Mouse (Mus musculus) stomach, postnatal 0 days (tissue): Measurements from ENCODE around the gene Glb1. TPM values are rescaled to one million over a fixed set of nuclear protein-coding genes. Genes with fewer than 3 reads are reported as not detected.

Source experiments
- ATAC-seq: fragments of 200-750 bp; cut with Nextera tagmentation; 2 replicates; pipeline ENCODE4 v1.8.0; 2017; ENCODE audit not compliant: low FRiP score, low TSS enrichment
- DNase-seq: peaks from one replicate; pipeline ENCODE4 v3.0.0-alpha.2; 2016; ENCODE audit warnings: low spot score
- H3K27ac ChIP-seq: fragments of 300-500 bp; sonication (generic); replicated peaks from 2 replicates; pipeline ENCODE4 v1.5.1; 2014; ENCODE audit warnings: mild to moderate bottlenecking, control low read depth
- H3K27me3 ChIP-seq: fragments of 300-500 bp; sonication (generic); 2 replicates; pipeline ENCODE4 v1.6.1; 2014; ENCODE audit warnings: low read length; ENCODE audit not compliant: control insufficient read depth, insufficient read depth
- H3K36me3 ChIP-seq: fragments of 300-500 bp; sonication (generic); 2 replicates; pipeline ENCODE4 v1.6.1; 2014; ENCODE audit warnings: low read length, mixed read lengths; ENCODE audit not compliant: control insufficient read depth, insufficient read depth
- H3K4me1 ChIP-seq: fragments of 300-500 bp; sonication (generic); replicated peaks from 2 replicates; pipeline ENCODE4 v1.6.1; 2014; ENCODE audit warnings: antibody characterized with exemption; ENCODE audit not compliant: control insufficient read depth, insufficient read depth
- H3K4me2 ChIP-seq: fragments of 300-500 bp; sonication (generic); replicated peaks from 2 replicates; pipeline ENCODE4 v1.6.1; 2014; ENCODE audit warnings: low read depth, mild to moderate bottlenecking, control low read depth, moderate library complexity
- H3K4me3 ChIP-seq: fragments of 300-500 bp; sonication (generic); 2 replicates; pipeline ENCODE4 v1.5.1; 2014; ENCODE audit warnings: low read depth, low read length, control low read depth
- H3K9ac ChIP-seq: fragments of 300-500 bp; sonication (generic); 2 replicates; pipeline ENCODE4 v1.6.1; 2014; ENCODE audit warnings: mild to moderate bottlenecking, low read length, control low read depth, mixed read lengths
- H3K9me3 ChIP-seq: fragments of 300-500 bp; sonication (generic); 2 replicates; pipeline ENCODE4 v1.6.1; 2016; ENCODE audit warnings: low read length; ENCODE audit not compliant: control insufficient read depth
- CTCF ChIP-seq: IDR thresholded peaks from 2 replicates; pipeline ENCODE4 v1.5.1; 2016; ENCODE audit warnings: antibody characterized with exemption, low read depth, mild to moderate bottlenecking, moderate library complexity
- EP300 ChIP-seq: optimal IDR thresholded peaks from 2 replicates; pipeline ENCODE3; 2016; ENCODE audit warnings: antibody characterized with exemption
- whole genome bisulfite sequencing: fragments of 180-500 bp; shearing (Covaris S2); extraction: QIAGEN DNeasy Blood & Tissue Kit; methylation state at CpG from one replicate; pipeline ENCODE4 v1.1.7; 2014; 5-methylcytosine and 5-hydroxymethylcytosine counted together
- polyA plus RNA-seq: library from polyadenylated mRNA; unstranded; fragments of >200 nt; fragmentation: Nextera tagmentation; extraction: Ambion mirVana; gene quantifications from 2 replicates; pipeline ENCODE4 v1.2.1, GENCODE M21; 2015

Gene Glb1
- polyA plus RNA-seq, 1 experiment from 2014 or later = 28.2 TPM

GRCm38 (mm10) chr9:114522041-114522440, 121.2 kb downstream of the Glb1 start:
- ATAC-seq = no peak
- H3K36me3 ChIP-seq = no peaks in the 10 kb centered on the region

DNA sequence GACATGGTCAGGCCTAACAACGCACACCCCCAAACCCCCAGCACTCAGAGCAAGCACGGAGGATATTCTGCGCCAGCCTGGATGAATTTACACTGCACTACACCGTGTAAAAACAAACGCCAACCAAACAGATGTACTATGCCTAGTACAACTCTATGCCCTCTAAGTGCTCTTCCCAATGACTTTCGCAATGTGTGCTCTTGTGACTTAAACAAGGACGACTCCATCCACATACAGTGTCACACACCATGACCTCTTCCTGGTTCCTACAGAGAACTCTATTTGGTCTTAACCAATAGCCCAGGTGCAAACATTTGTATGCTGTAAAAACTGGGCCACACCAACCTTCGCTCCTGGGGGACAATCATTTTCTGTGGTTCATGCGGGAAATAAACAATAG, 121.6 kb downstream of the Glb1 start:
- H3K4me2 ChIP-seq = no peak overlapping the region
- no peaks in the 10 kb centered on the region for H3K27me3 ChIP-seq
- H3K9ac ChIP-seq = no peak overlapping the region
- H3K4me3 ChIP-seq = no peak overlapping the region
- no peaks in the 10 kb centered on the region for H3K9me3 ChIP-seq
- ATAC-seq (peak; percentile 61), DNase-seq (no peak)
- H3K27ac ChIP-seq = no peak overlapping the region
- H3K4me1 ChIP-seq = no peaks in the 10 kb centered on the region
- WGBS = 73% methylated on average over 9 of the region's 9 CpGs
- TF ChIP-seq CTCF = no peak
- no peak for TF ChIP-seq EP300
- H3K36me3 ChIP-seq = no peaks in the 10 kb centered on the region

More at GRCm38 (mm10) chr9:114522041-114522440, 121.2 kb downstream of the Glb1 start:
- Histone ChIP-seq H3K27me3 (no peaks in the 10 kb centered on the region), H3K4me2 (no peak overlapping the region), H3K27ac (no peak overlapping the region), H3K9ac (no peak overlapping the region), H3K4me3 (no peak overlapping the region), H3K9me3 (no peaks in the 10 kb centered on the region), H3K4me1 (no peaks in the 10 kb centered on the region)
- TF ChIP-seq EP300 (no peak), CTCF (peak; percentile 53)
- WGBS = 60% methylated on average over 5 of the region's 5 CpGs
- peak; percentile 37 for DNase-seq

Other genes with a start within 250 kb of the Glb1 start
- gene Bcl2a1c, start 70.9 kb upstream of the Glb1 start, polyA plus RNA-seq = not detected in 2 replicates
- 76.3 and 85.5 TPM in 2 replicates for gene Crtap, start 10.4 kb upstream of the Glb1 start, polyA plus RNA-seq
- gene Tmppe, start within 50 bp of the Glb1 start, polyA plus RNA-seq = 5.7 and 5.8 TPM in 2 replicates
- gene Ccr4, start 103.8 kb downstream of the Glb1 start, polyA plus RNA-seq = not detected in 2 replicates
- not detected in 2 replicates for gene C130032M10Rik, start 114.6 kb downstream of the Glb1 start, polyA plus RNA-seq
- 0.47 and 0.51 TPM in 2 replicates for gene Trim71, start 163.3 kb downstream of the Glb1 start, polyA plus RNA-seq
- gene Cnot10, start 239.1 kb downstream of the Glb1 start, polyA plus RNA-seq = 24.4 and 26.4 TPM in 2 replicates